Mouse (Mus musculus): Measurements from ENCODE around the gene Zfp458. TPM values are rescaled to one million over a fixed set of nuclear protein-coding genes. Genes with fewer than 3 reads are reported as not detected.
A peak's percentile ranks its signal among the peaks of the same experiment; 100 is the strongest.
"Not testable (repeated sequence)": the region's sequence is repeated elsewhere in the genome, so short reads cannot be mapped to it uniquely, and the experiment has no call there.

Zfp458 gene
- 1.8 and 2.0 TPM in 2 replicates for polyA plus RNA-seq (2014; fragmentation: Nextera tagmentation; extraction: Ambion mirVana)

GRCm38 (mm10) chr13:67278314-67278713 lies at the start of gene Zfp458:
Zfp458 (minus strand) TSS chr13:67278466.
- peak within 1 kb of the TSS; percentile 29; the same call in 1 of the 2 replicates for H3K4me2 ChIP-seq (ENCODE audit: low read depth, low read length)
- no peaks in the 10 kb centered on the region for H3K27me3 ChIP-seq (replicated peaks; ENCODE audit: control insufficient read depth, insufficient read depth, low read length)
- H3K4me3 ChIP-seq (ENCODE audit: low read depth, low read length) = no peak within 1 kb of the TSS
- no peaks in the 10 kb centered on the region for H3K36me3 ChIP-seq (ENCODE audit: control insufficient read depth, insufficient read depth, low read length)
- 42% methylated on average over 7 of the region's 7 CpGs for WGBS
- H3K9ac ChIP-seq (ENCODE audit: low read depth, low read length) = no peak within 1 kb of the TSS
- H3K4me1 ChIP-seq (ENCODE audit: control insufficient read depth, insufficient read depth, low read length) = no peaks in the 10 kb centered on the region
- DNase-seq (ENCODE audit: low spot score) (peak; percentile 54), ATAC-seq (ENCODE audit: low read depth) (peak; percentile 53; the same call in 1 of the 2 replicates)
- H3K9me3 ChIP-seq (ENCODE audit: control insufficient read depth, low read length) = no peaks in the 10 kb centered on the region
- no peak within 1 kb of the TSS for H3K27ac ChIP-seq (replicated peaks; ENCODE audit: low read depth, low read length)

GRCm38 (mm10) chr13:67306718-67307117 lies 28.5 kb upstream of the Zfp458 start:
- Histone ChIP-seq H3K9ac (ENCODE audit: low read depth, low read length) (peak overlapping the region; percentile 83), H3K27me3 (replicated peaks; ENCODE audit: control insufficient read depth, insufficient read depth, low read length) (no peaks in the 10 kb centered on the region), H3K36me3 (ENCODE audit: control insufficient read depth, insufficient read depth, low read length) (no peaks in the 10 kb centered on the region), H3K4me1 (ENCODE audit: control insufficient read depth, insufficient read depth, low read length) (peaks cover 5% of the 10 kb centered on the region; the same call in 1 of the 2 replicates), H3K4me3 (ENCODE audit: low read depth, low read length) (peak overlapping the region; percentile 70), H3K27ac (replicated peaks; ENCODE audit: low read depth, low read length) (peak overlapping the region; percentile 58), H3K9me3 (ENCODE audit: control insufficient read depth, low read length) (no peaks in the 10 kb centered on the region), H3K4me2 (ENCODE audit: low read depth, low read length) (peak overlapping the region; percentile 83)
- WGBS = 30% methylated on average over 5 of the region's 5 CpGs
- DNase-seq (ENCODE audit: low spot score) (peak; percentile 34), ATAC-seq (ENCODE audit: low read depth) (peak; percentile 39)

- Histone ChIP-seq H3K27me3 (replicated peaks; ENCODE audit: control insufficient read depth, insufficient read depth, low read length) (no peaks in the 10 kb centered on the region), H3K4me2 (ENCODE audit: low read depth, low read length) (peak within 1 kb of the TSS; percentile 83), H3K4me1 (ENCODE audit: control insufficient read depth, insufficient read depth, low read length) (peaks cover 5% of the 10 kb centered on the region; the same call in 1 of the 2 replicates), H3K9ac (ENCODE audit: low read depth, low read length) (peak within 1 kb of the TSS; percentile 83), H3K4me3 (ENCODE audit: low read depth, low read length) (peak within 1 kb of the TSS; percentile 70), H3K27ac (replicated peaks; ENCODE audit: low read depth, low read length) (peak within 1 kb of the TSS; percentile 67), H3K9me3 (ENCODE audit: control insufficient read depth, low read length) (no peaks in the 10 kb centered on the region), H3K36me3 (ENCODE audit: control insufficient read depth, insufficient read depth, low read length) (no peaks in the 10 kb centered on the region)
- peak; percentile 98 for ATAC-seq (ENCODE audit: low read depth)
- DNase-seq (ENCODE audit: low spot score) = peak; percentile 97
- WGBS = 10% methylated on average over 16 of the region's 16 CpGs
Observed at GRCm38 (mm10) chr13:67305822-67306672, 27.8 kb upstream of the Zfp458 start, which contains the start of gene Zfp457. Zfp457 (minus strand) TSS chr13:67306485.

- WGBS = 45% methylated on average over 8 of the region's 9 CpGs
- H3K9me3 ChIP-seq (ENCODE audit: control insufficient read depth, low read length) = peaks cover 12% of the 10 kb centered on the region; the same call in 1 of the 2 replicates
- peak; percentile 56; the same call in 1 of the 2 replicates for ATAC-seq (ENCODE audit: low read depth)
- peak overlapping the region; percentile 69 for H3K4me2 ChIP-seq (ENCODE audit: low read depth, low read length)
- not testable (repeated sequence) for H3K36me3 ChIP-seq (ENCODE audit: control insufficient read depth, insufficient read depth, low read length); H3K4me1 ChIP-seq (ENCODE audit: control insufficient read depth, insufficient read depth, low read length); H3K27me3 ChIP-seq (replicated peaks; ENCODE audit: control insufficient read depth, insufficient read depth, low read length); DNase-seq (ENCODE audit: low spot score); H3K27ac ChIP-seq (replicated peaks; ENCODE audit: low read depth, low read length)
- peak overlapping the region; percentile 70 for H3K4me3 ChIP-seq (ENCODE audit: low read depth, low read length)
- H3K9ac ChIP-seq (ENCODE audit: low read depth, low read length) = peak overlapping the region; percentile 70
Observed at GRCm38 (mm10) chr13:67269383-67270065, 8.7 kb downstream of the Zfp458 start.

- Histone ChIP-seq H3K27me3 (replicated peaks; ENCODE audit: control insufficient read depth, insufficient read depth, low read length) (no peaks in the 10 kb centered on the region), H3K27ac (replicated peaks; ENCODE audit: low read depth, low read length) (no peak overlapping the region; the same call in 1 of the 2 replicates), H3K4me1 (ENCODE audit: control insufficient read depth, insufficient read depth, low read length) (no peaks in the 10 kb centered on the region), H3K4me3 (ENCODE audit: low read depth, low read length) (peak overlapping the region; percentile 70), H3K9ac (ENCODE audit: low read depth, low read length) (peak overlapping the region; percentile 70), H3K36me3 (ENCODE audit: control insufficient read depth, insufficient read depth, low read length) (no peaks in the 10 kb centered on the region), H3K9me3 (ENCODE audit: control insufficient read depth, low read length) (peaks cover 16% of the 10 kb centered on the region; the same call in 1 of the 2 replicates), H3K4me2 (ENCODE audit: low read depth, low read length) (peak overlapping the region; percentile 69)
- 7% methylated on average over 18 of the region's 18 CpGs for WGBS
- peak; percentile 98 for ATAC-seq (ENCODE audit: low read depth)
- DNase-seq (ENCODE audit: low spot score) = peak; percentile 94
Observed at GRCm38 (mm10) chr13:67268568-67269369, 9.5 kb downstream of the Zfp458 start.

GRCm38 (mm10) chr13:67214015-67214607 lies 64.2 kb downstream of the Zfp458 start:
- ATAC-seq (ENCODE audit: low read depth) = no peak

More at GRCm38 (mm10) chr13:67214015-67214607, 64.2 kb downstream of the Zfp458 start:
- no peak overlapping the region for H3K4me2 ChIP-seq (ENCODE audit: low read depth, low read length)
- no peaks in the 10 kb centered on the region for H3K36me3 ChIP-seq (ENCODE audit: control insufficient read depth, insufficient read depth, low read length)
- no peaks in the 10 kb centered on the region for H3K4me1 ChIP-seq (ENCODE audit: control insufficient read depth, insufficient read depth, low read length)
- no peak overlapping the region for H3K9ac ChIP-seq (ENCODE audit: low read depth, low read length)
- H3K9me3 ChIP-seq (ENCODE audit: control insufficient read depth, low read length) = no peaks in the 10 kb centered on the region
- H3K4me3 ChIP-seq (ENCODE audit: low read depth, low read length) = no peak overlapping the region
- no peak overlapping the region for H3K27ac ChIP-seq (replicated peaks; ENCODE audit: low read depth, low read length)
- DNase-seq (ENCODE audit: low spot score) = no peak
- H3K27me3 ChIP-seq (replicated peaks; ENCODE audit: control insufficient read depth, insufficient read depth, low read length) = no peaks in the 10 kb centered on the region
- 57% methylated on average over 4 of the region's 4 CpGs for WGBS
